ENCODE assay signal across 2 mouse cellular contexts in genomic region chr17:47812200-47812599, GRCm38 (mm10).
TF ChIP-seq lines count a peak whose summit lies in the region.

No protein-coding gene starts in this region.

TF ChIP-seq in CH12.LX, 34 proteins besides CTCF, POLR2A, EP300 and RAD21:
- TF ChIP-seq USF1 (IDR thresholded peaks at IDR 0.05; ENCODE audit: low read depth, low read length) (peak; percentile 21; the same call in 1 of the 2 replicates), ZMIZ1 (IDR thresholded peaks at IDR 0.05; ENCODE audit: low read depth, low read length) (no peak)

TF ChIP-seq in ES-E14, 5 proteins besides CTCF, POLR2A, EP300 and RAD21 (continued from another document):
- TF ChIP-seq ZNF384 (IDR thresholded peaks at IDR 0.05; ENCODE audit: low read depth, low read length) (no peak), ZC3H11A (IDR thresholded peaks at IDR 0.05; ENCODE audit: borderline replicate concordance, low read depth, low read length) (no peak), HCFC1 (IDR thresholded peaks at IDR 0.05; ENCODE audit: borderline replicate concordance, insufficient read depth, low read length) (no peak), CHD2 (IDR thresholded peaks at IDR 0.05; ENCODE audit: low read depth, low read length) (no peak)
